23 mouse cellular contexts compared by ENCODE assay signal in the genomic region with DNA sequence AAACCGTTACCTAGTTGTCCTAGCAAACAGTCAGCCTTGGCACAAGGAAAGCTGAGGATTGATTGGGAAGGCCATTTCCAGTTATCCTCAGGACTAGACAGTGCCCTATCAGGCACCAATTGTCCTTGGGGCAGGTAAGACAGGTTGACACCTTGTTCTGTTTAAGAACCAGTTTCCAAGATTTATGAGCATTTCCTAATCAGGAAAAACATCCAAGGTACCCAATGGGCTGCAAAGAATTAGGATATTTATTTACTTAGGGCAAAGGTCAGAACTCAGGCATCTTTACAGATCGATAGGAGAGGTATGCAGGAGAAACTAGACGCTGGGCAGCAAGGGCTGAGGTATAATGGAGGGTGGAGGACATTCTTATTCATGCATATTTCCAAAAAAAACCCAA.
A peak's percentile ranks its signal among the peaks of the same experiment; 100 is the strongest.
DNase-seq lines count a peak whose midpoint lies in the region; ATAC-seq and TF ChIP-seq lines count a peak whose summit lies in the region.
"Had no signal": no experiment of that assay in that cellular context is flagged by ENCODE, and none has a peak within 500 bp of the region (broad histone marks: within the 10 kb centered on the region; RNA-seq: fewer than 3 reads in every experiment).

No protein-coding gene starts in this region.

- TF ChIP-seq EP300 in heart, postnatal 0 days (IDR thresholded peaks at IDR 0.05; ENCODE audit: low read depth), result no peak

- H3K27ac ChIP-seq in gastrocnemius, adult 2 months, result peak overlapping the region; percentile 32; the same call in 1 of the 2 replicates
- H3K27ac ChIP-seq in heart, postnatal 0 days (ENCODE audit: low read depth), result peak overlapping the region; percentile 39
- H3K27ac ChIP-seq in liver, adult 2 months (replicated peaks; ENCODE audit: insufficient read depth, low read depth, low read length), result peak overlapping the region; percentile 82
- H3K27ac ChIP-seq in liver, embryonic 12.5 days, result no peak overlapping the region
- H3K27ac ChIP-seq: embryonic facial prominence, embryonic 10.5 days; embryonic facial prominence, embryonic 12.5 days; forebrain, embryonic 13.5 days had no signal

- H3K4me2 ChIP-seq in heart, postnatal 0 days (ENCODE audit: low read depth, low read length), result no peak overlapping the region
- H3K4me2 ChIP-seq in liver, embryonic 12.5 days, result no peak overlapping the region
- H3K4me2 ChIP-seq: embryonic facial prominence, embryonic 12.5 days; forebrain, embryonic 13.5 days had no signal

- 0 out of 2 replicates have a peak, but pooled peaks cover 5% of the 10 kb centered on the region for H3K9me3 ChIP-seq in heart, postnatal 0 days (replicated peaks; ENCODE audit: control insufficient read depth, low read length)
- peaks cover 7% of the 10 kb centered on the region for H3K9me3 ChIP-seq in liver, embryonic 12.5 days (replicated peaks)
- H3K9me3 ChIP-seq: forebrain, embryonic 13.5 days had no signal

- H3K36me3 ChIP-seq in heart, postnatal 0 days (replicated peaks; ENCODE audit: control insufficient read depth, insufficient read depth, low read length), result no peaks in the 10 kb centered on the region
- H3K36me3 ChIP-seq in liver, adult 2 months (ENCODE audit: control insufficient read depth, insufficient read depth, low read length), result no peaks in the 10 kb centered on the region
- peaks cover 8% of the 10 kb centered on the region; the same call in 1 of the 2 replicates for H3K36me3 ChIP-seq in liver, embryonic 12.5 days
- H3K36me3 ChIP-seq: embryonic facial prominence, embryonic 12.5 days; G1E had no signal

- no peak for ATAC-seq in heart, postnatal 0 days (ENCODE audit: insufficient read depth, low read depth)
- no peak for ATAC-seq in liver, embryonic 12.5 days
- ATAC-seq: activated CD4-positive, CD25-positive, alpha-beta regulatory T cell, adult 4 months; CD4-positive, CD25-positive, alpha-beta regulatory T cell, adult 4 months; forebrain, embryonic 13.5 days; Patski had no signal

- no peak for TF ChIP-seq POLR2A in liver, adult 2 months (IDR thresholded peaks at IDR 0.05; ENCODE audit: extremely low read depth, insufficient read depth, low read length)

- TF ChIP-seq CTCF in gastrocnemius, adult 2 months (IDR thresholded peaks at IDR 0.05), result no peak
- TF ChIP-seq CTCF in heart, postnatal 0 days (IDR thresholded peaks at IDR 0.05; ENCODE audit: low read depth), result no peak
- no peak for TF ChIP-seq CTCF in liver, adult 2 months (IDR thresholded peaks at IDR 0.05; ENCODE audit: low read depth, low read length)

- H3K79me2 ChIP-seq in liver, adult 2 months (ENCODE audit: control insufficient read depth, insufficient read depth, low read length), result peaks cover 5% of the 10 kb centered on the region; the same call in 1 of the 2 replicates

- intact Hi-C loops in gastrocnemius, adult 2 months (cut with DNase I), result no loop called here

- WGBS in heart, postnatal 0 days, result 73% methylated on average over 3 of the region's 3 CpGs
- 19% methylated on average over 3 of the region's 3 CpGs for WGBS in liver, adult 2 months
- WGBS in liver, embryonic 12.5 days (ENCODE audit: insufficient replicate concordance), result 58% methylated on average over 3 of the region's 3 CpGs

- peaks cover 15% of the 10 kb centered on the region for H3K4me1 ChIP-seq in heart, postnatal 0 days (ENCODE audit: control insufficient read depth, insufficient read depth)
- peaks cover 30% of the 10 kb centered on the region for H3K4me1 ChIP-seq in liver, adult 2 months (ENCODE audit: control insufficient read depth, insufficient read depth, low read length)
- peaks cover 16% of the 10 kb centered on the region; the same call in 1 of the 2 replicates for H3K4me1 ChIP-seq in liver, embryonic 12.5 days
- H3K4me1 ChIP-seq: forebrain, embryonic 13.5 days had no signal

- DNase-seq in gastrocnemius, adult 2 months, result no peak
- DNase-seq in gastrocnemius, postnatal 10 days, result no peak
- no peak for DNase-seq in heart, postnatal 0 days (ENCODE audit: low spot score)
- no peak for DNase-seq in heart, adult 9 months (ENCODE audit: low spot score in 2 of 2)
- DNase-seq in liver, adult 2 months (ENCODE audit: extremely low read depth, low read depth, low spot score), result peak; percentile 95
- peak; percentile 35 for DNase-seq in yolk sac, embryonic 10.5 days (ENCODE audit: low spot score)
- DNase-seq: adrenal gland, adult 8-10 months; adrenal gland, postnatal 14 days; adrenal gland, postnatal 36 days; B cell, adult 2 months; cerebellum, adult 11-12 months; cerebellum, adult 2 months; cerebellum, adult 9-10 months; cerebellum, postnatal 10 days; cerebellum, postnatal 25 days had no signal

- no peak overlapping the region for H3K4me3 ChIP-seq in gastrocnemius, adult 2 months
- H3K4me3 ChIP-seq in heart, postnatal 0 days (ENCODE audit: low read depth, low read length), result no peak overlapping the region
- no peak overlapping the region for H3K4me3 ChIP-seq in liver, adult 2 months (ENCODE audit: insufficient read depth, low read depth, low read length)
- H3K4me3 ChIP-seq in liver, embryonic 12.5 days, result no peak overlapping the region
- H3K4me3 ChIP-seq: embryonic facial prominence, embryonic 10.5 days; embryonic facial prominence, embryonic 12.5 days; forebrain, embryonic 13.5 days had no signal

- H3K9ac ChIP-seq in heart, postnatal 0 days (replicated peaks; ENCODE audit: low read depth, low read length), result no peak overlapping the region
- H3K9ac ChIP-seq in liver, adult 2 months (ENCODE audit: low read depth, low read length), result no peak overlapping the region
- H3K9ac ChIP-seq in liver, embryonic 12.5 days, result no peak overlapping the region
- H3K9ac ChIP-seq: embryonic facial prominence, embryonic 12.5 days; forebrain, embryonic 13.5 days had no signal

- H3K27me3 ChIP-seq in heart, postnatal 0 days (ENCODE audit: control insufficient read depth, insufficient read depth, low read length), result no peaks in the 10 kb centered on the region
- H3K27me3 ChIP-seq in liver, adult 2 months (ENCODE audit: control insufficient read depth, insufficient read depth, low read length), result no peaks in the 10 kb centered on the region
- no peaks in the 10 kb centered on the region for H3K27me3 ChIP-seq in liver, embryonic 12.5 days (replicated peaks)
- H3K27me3 ChIP-seq: embryonic facial prominence, embryonic 12.5 days; forebrain, embryonic 13.5 days; Patski had no signal

Comparison
In these comparisons a context has a peak if more than half of its experiments do, and no peak if none do; other contexts are left out.
1. DNase-seq: peak in liver, adult 2 months (single experiment) and yolk sac, embryonic 10.5 days (single experiment); none in gastrocnemius, adult 2 months (single experiment), gastrocnemius, postnatal 10 days (single experiment), heart, postnatal 0 days (single experiment) and heart, adult 9 months (0 of 2).